Mouse (Mus musculus) forebrain, embryonic 13.5 days (tissue): ENCODE data around the gene Daxx. TPM values are rescaled to one million over a fixed set of nuclear protein-coding genes. Genes with fewer than 3 reads are reported as not detected.

Experiments used
- ATAC-seq: fragments of 200-750 bp; cut with Nextera tagmentation; 2 replicates; pipeline ENCODE4 v1.8.0; 2017
- H3K27ac ChIP-seq: fragments of 300-500 bp; sonication (generic); 2 replicates; pipeline ENCODE4 v1.5.1; 2015; ENCODE audit warnings: inconsistent platforms, mild to moderate bottlenecking, moderate library complexity
- H3K27me3 ChIP-seq: fragments of 300-500 bp; sonication (generic); 2 replicates; pipeline ENCODE4 v1.6.1; 2015; ENCODE audit warnings: mild to moderate bottlenecking, inconsistent platforms
- H3K36me3 ChIP-seq: fragments of 300-500 bp; sonication (generic); 2 replicates; pipeline ENCODE4 v1.6.1; 2015; ENCODE audit warnings: mild to moderate bottlenecking, inconsistent platforms; ENCODE audit not compliant: poor library complexity, severe bottlenecking
- H3K4me1 ChIP-seq: fragments of 300-500 bp; sonication (generic); 2 replicates; pipeline ENCODE4 v1.6.1; 2015; ENCODE audit warnings: inconsistent platforms
- H3K4me2 ChIP-seq: fragments of 300-500 bp; sonication (generic); 2 replicates; pipeline ENCODE4 v1.6.1; 2015; ENCODE audit warnings: inconsistent platforms, mild to moderate bottlenecking, moderate library complexity
- H3K4me3 ChIP-seq: fragments of 300-500 bp; sonication (generic); 2 replicates; pipeline ENCODE4 v1.5.1; 2015; ENCODE audit warnings: mild to moderate bottlenecking, inconsistent platforms
- H3K9ac ChIP-seq: fragments of 300-500 bp; sonication (generic); 2 replicates; pipeline ENCODE4 v1.6.1; 2015; ENCODE audit warnings: mild to moderate bottlenecking, inconsistent platforms
- H3K9me3 ChIP-seq: fragments of 300-500 bp; sonication (generic); replicated peaks from 2 replicates; pipeline ENCODE4 v1.6.1; 2016; ENCODE audit warnings: inconsistent platforms
- WGBS: fragments of 180-500 bp; shearing (Covaris S2); methylation state at CpG from one replicate; pipeline ENCODE4 v1.1.7; 2015; 5-methylcytosine and 5-hydroxymethylcytosine counted together
- polyA plus RNA-seq: library from polyadenylated mRNA; unstranded; fragments of >200 nt; fragmentation: Nextera tagmentation; extraction: Ambion mirVana; gene quantifications from 2 replicates; pipeline ENCODE4 v1.2.1, GENCODE M21; 2015

Daxx gene
- polyA plus RNA-seq, 1 experiment from 2014 or later: 60.7 TPM

- no peak overlapping the region for H3K27ac ChIP-seq
- H3K4me1 ChIP-seq: peaks cover 69% of the 10 kb centered on the region
- 79% methylated on average over 4 of the region's 4 CpGs for WGBS
Measured at GRCm38 (mm10) chr17:33952879-33953278, 43.7 kb downstream of the Daxx start.

GRCm38 (mm10) chr17:33953310-33953709 is 44.1 kb downstream of the Daxx start:
- Histone ChIP-seq H3K4me2 (peak overlapping the region; percentile 95), H3K9ac (no peak overlapping the region), H3K36me3 (peaks cover 63% of the 10 kb centered on the region), H3K27me3 (no peaks in the 10 kb centered on the region), H3K27ac (no peak overlapping the region), H3K4me3 (no peak overlapping the region), H3K9me3 (no peaks in the 10 kb centered on the region), H3K4me1 (peaks cover 69% of the 10 kb centered on the region)
- WGBS: 77% methylated on average over 3 of the region's 3 CpGs
- ATAC-seq: no peak

More at GRCm38 (mm10) chr17:33952879-33953278, 43.7 kb downstream of the Daxx start:
- peak overlapping the region; percentile 95 for H3K4me2 ChIP-seq
- no peak overlapping the region for H3K4me3 ChIP-seq
- ATAC-seq: no peak
- no peaks in the 10 kb centered on the region for H3K9me3 ChIP-seq
- H3K36me3 ChIP-seq: peaks cover 63% of the 10 kb centered on the region
- 0 out of 2 replicates have a peak overlapping the region, but pooled peaks have one; percentile 16 for H3K9ac ChIP-seq
- no peaks in the 10 kb centered on the region for H3K27me3 ChIP-seq

- 34% methylated on average over 5 of the region's 5 CpGs for WGBS
- Histone ChIP-seq H3K36me3 (peaks cover 63% of the 10 kb centered on the region), H3K27ac (0 out of 2 replicates have a peak overlapping the region, but pooled peaks have one; percentile 35), H3K9me3 (no peaks in the 10 kb centered on the region), H3K4me3 (peak overlapping the region; percentile 98), H3K9ac (peak overlapping the region; percentile 98), H3K4me2 (peak overlapping the region; percentile 95), H3K27me3 (no peaks in the 10 kb centered on the region), H3K4me1 (peaks cover 69% of the 10 kb centered on the region)
- ATAC-seq: no peak
Measured at GRCm38 (mm10) chr17:33953961-33954565, 44.8 kb downstream of the Daxx start.

GRCm38 (mm10) chr17:33954646-33955554 is 45.7 kb downstream of the Daxx start:
- Histone ChIP-seq H3K27ac (peak overlapping the region; percentile 92), H3K9ac (peak overlapping the region; percentile 98), H3K4me3 (peak overlapping the region; percentile 98), H3K4me2 (peak overlapping the region; percentile 95), H3K27me3 (no peaks in the 10 kb centered on the region), H3K9me3 (no peaks in the 10 kb centered on the region), H3K4me1 (peaks cover 65% of the 10 kb centered on the region), H3K36me3 (peaks cover 63% of the 10 kb centered on the region)
- 1% methylated on average over 33 of the region's 33 CpGs for WGBS
- ATAC-seq: no peak; the same call in 1 of the 2 replicates

- Histone ChIP-seq H3K4me1 (peaks cover 57% of the 10 kb centered on the region), H3K36me3 (peaks cover 64% of the 10 kb centered on the region), H3K9me3 (no peaks in the 10 kb centered on the region), H3K9ac (peak within 1 kb of the TSS; percentile 98), H3K4me2 (peak within 1 kb of the TSS; percentile 95), H3K27me3 (no peaks in the 10 kb centered on the region), H3K27ac (peak within 1 kb of the TSS; percentile 92), H3K4me3 (peak within 1 kb of the TSS; percentile 98)
- peak; percentile 93 for ATAC-seq
- WGBS: 0% methylated on average over 50 of the region's 50 CpGs
Measured at GRCm38 (mm10) chr17:33955555-33956214, 46.5 kb downstream of the Daxx start, which contains the start of the genes Vps52 and Rps18. TSS of gene Vps52 (plus strand) at chr17:33955812. TSS of gene Rps18 (minus strand) at chr17:33956001.

- WGBS: 6% methylated on average over 10 of the region's 10 CpGs
- Histone ChIP-seq H3K36me3 (peaks cover 70% of the 10 kb centered on the region), H3K9ac (peak overlapping the region; percentile 98), H3K27me3 (no peaks in the 10 kb centered on the region), H3K27ac (peak overlapping the region; percentile 88), H3K4me3 (peak overlapping the region; percentile 98), H3K4me1 (peaks cover 51% of the 10 kb centered on the region), H3K9me3 (no peaks in the 10 kb centered on the region), H3K4me2 (peak overlapping the region; percentile 95)
- no peak for ATAC-seq
Measured at GRCm38 (mm10) chr17:33956336-33956735, 47.1 kb downstream of the Daxx start.

- H3K9me3 ChIP-seq: no peaks in the 10 kb centered on the region
- H3K36me3 ChIP-seq: peaks cover 71% of the 10 kb centered on the region
- peaks cover 39% of the 10 kb centered on the region for H3K4me1 ChIP-seq
- H3K27me3 ChIP-seq: no peaks in the 10 kb centered on the region
- 92% methylated on average over 6 of the region's 6 CpGs for WGBS
- H3K4me3 ChIP-seq: no peak overlapping the region
- no peak overlapping the region for H3K4me2 ChIP-seq
- ATAC-seq: no peak
- no peak overlapping the region for H3K27ac ChIP-seq
- H3K9ac ChIP-seq: no peak overlapping the region
Measured at GRCm38 (mm10) chr17:33957493-33957892, 48.3 kb downstream of the Daxx start.

- Histone ChIP-seq H3K9ac (no peak overlapping the region), H3K4me2 (no peak overlapping the region), H3K27ac (no peak overlapping the region), H3K27me3 (no peaks in the 10 kb centered on the region), H3K9me3 (no peaks in the 10 kb centered on the region), H3K36me3 (peaks cover 71% of the 10 kb centered on the region), H3K4me3 (no peak overlapping the region), H3K4me1 (peaks cover 29% of the 10 kb centered on the region)
- no peak for ATAC-seq
- 95% methylated on average over 11 of the region's 11 CpGs for WGBS
Measured at GRCm38 (mm10) chr17:33958451-33958850, 49.2 kb downstream of the Daxx start.

- H3K9ac ChIP-seq: no peak overlapping the region
- no peak overlapping the region for H3K4me2 ChIP-seq
- H3K36me3 ChIP-seq: peaks cover 71% of the 10 kb centered on the region
- H3K4me1 ChIP-seq: peaks cover 23% of the 10 kb centered on the region
- H3K4me3 ChIP-seq: no peak overlapping the region
- ATAC-seq: no peak
- no peaks in the 10 kb centered on the region for H3K9me3 ChIP-seq
- no peak overlapping the region for H3K27ac ChIP-seq
- 96% methylated on average over 13 of the region's 13 CpGs for WGBS
- H3K27me3 ChIP-seq: no peaks in the 10 kb centered on the region
Measured at GRCm38 (mm10) chr17:33959135-33959534, 49.9 kb downstream of the Daxx start.

GRCm38 (mm10) chr17:33959948-33960347 is 50.7 kb downstream of the Daxx start:
- H3K4me2 ChIP-seq: no peak overlapping the region
- H3K27me3 ChIP-seq: no peaks in the 10 kb centered on the region
- no peak overlapping the region for H3K9ac ChIP-seq
- no peaks in the 10 kb centered on the region for H3K9me3 ChIP-seq
- H3K4me3 ChIP-seq: no peak overlapping the region
- H3K36me3 ChIP-seq: peaks cover 65% of the 10 kb centered on the region
- 93% methylated on average over 15 of the region's 15 CpGs for WGBS
- no peak for ATAC-seq
- no peak overlapping the region for H3K27ac ChIP-seq
- peaks cover 15% of the 10 kb centered on the region for H3K4me1 ChIP-seq

GRCm38 (mm10) chr17:33962876-33963275 is 53.7 kb downstream of the Daxx start:
- Histone ChIP-seq H3K27me3 (no peaks in the 10 kb centered on the region), H3K4me1 (0 out of 2 replicates have a peak, but pooled peaks cover under 1% of the 10 kb centered on the region), H3K9me3 (no peaks in the 10 kb centered on the region), H3K4me3 (no peak overlapping the region), H3K4me2 (no peak overlapping the region), H3K9ac (no peak overlapping the region), H3K27ac (no peak overlapping the region), H3K36me3 (peaks cover 79% of the 10 kb centered on the region)
- WGBS: 94% methylated on average over 7 of the region's 7 CpGs
- ATAC-seq: no peak
